Mouse (Mus musculus): ENCODE measurements around the gene Tnfsf18. TPM values are rescaled to one million over a fixed set of nuclear protein-coding genes. Genes with fewer than 3 reads are reported as not detected.

Gene Tnfsf18
- polyA plus RNA-seq, 1 experiment from 2014 or later: not detected

- no peaks in the 10 kb centered on the region for H3K9me3 ChIP-seq
- 89% methylated on average over 4 of the region's 4 CpGs for WGBS
Observed at GRCm38 (mm10) chr1:161500811-161501146, 6.3 kb downstream of the Tnfsf18 start.

DNA sequence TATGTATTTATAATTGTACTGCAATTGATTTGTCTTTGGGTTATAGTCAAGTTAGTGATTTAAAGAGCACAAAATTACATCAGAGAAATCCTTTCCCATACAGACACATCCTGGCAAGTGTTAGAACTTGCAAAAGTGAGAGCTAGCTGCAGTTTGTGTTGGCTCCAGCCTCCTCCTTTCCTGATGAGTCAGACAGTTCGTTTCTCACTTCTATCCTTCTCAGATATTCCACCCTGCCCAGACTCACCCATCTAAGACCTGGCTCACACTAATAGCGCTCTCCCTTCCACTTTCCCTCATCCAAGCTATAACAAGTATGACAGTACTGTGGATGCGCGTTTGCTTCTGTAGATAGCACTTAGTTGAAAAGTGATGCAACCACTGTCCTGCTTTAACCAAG lies 11.9 kb downstream of the Tnfsf18 start:
- H3K4me2 ChIP-seq: no peak overlapping the region
- WGBS: 86% methylated on average over 4 of the region's 4 CpGs
- H3K27ac ChIP-seq (replicated peaks): no peak overlapping the region
- H3K9ac ChIP-seq: no peak overlapping the region
- no peaks in the 10 kb centered on the region for H3K9me3 ChIP-seq
- ATAC-seq (ENCODE audit: low read depth): no peak
- no peaks in the 10 kb centered on the region for H3K27me3 ChIP-seq
- no peaks in the 10 kb centered on the region for H3K4me1 ChIP-seq (replicated peaks)
- H3K36me3 ChIP-seq: no peaks in the 10 kb centered on the region
- no peak overlapping the region for H3K4me3 ChIP-seq

More at GRCm38 (mm10) chr1:161500811-161501146, 6.3 kb downstream of the Tnfsf18 start:
- Histone ChIP-seq H3K36me3 (no peaks in the 10 kb centered on the region), H3K4me3 (no peak overlapping the region), H3K27ac (replicated peaks) (no peak overlapping the region), H3K27me3 (no peaks in the 10 kb centered on the region), H3K9ac (no peak overlapping the region), H3K4me1 (replicated peaks) (no peaks in the 10 kb centered on the region), H3K4me2 (no peak overlapping the region)
- no peak for ATAC-seq (ENCODE audit: low read depth)

DNA sequence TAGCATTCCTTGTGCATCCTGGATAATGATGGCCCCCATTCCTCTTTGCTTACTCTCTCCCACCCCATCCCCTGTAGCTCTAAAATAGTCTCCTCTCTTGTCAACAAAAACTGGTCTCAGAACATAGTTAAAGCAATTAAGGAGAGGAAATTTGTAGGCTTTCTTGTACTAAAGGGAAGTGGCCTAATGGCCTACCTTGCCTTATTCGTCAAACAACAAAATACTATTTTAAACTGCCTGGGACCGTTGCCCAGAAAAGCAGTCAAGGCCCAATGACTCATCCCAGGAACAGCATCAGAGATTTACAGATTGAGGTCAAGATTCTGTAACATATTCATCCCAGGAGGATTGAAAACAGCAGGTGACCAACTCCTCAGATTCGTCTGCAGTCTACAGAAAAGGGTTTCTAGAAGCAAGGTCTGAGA lies 13.2 kb downstream of the Tnfsf18 start:
- Histone ChIP-seq H3K36me3 (no peaks in the 10 kb centered on the region), H3K4me3 (no peak overlapping the region), H3K9me3 (no peaks in the 10 kb centered on the region), H3K4me2 (no peak overlapping the region), H3K9ac (no peak overlapping the region), H3K4me1 (replicated peaks) (no peaks in the 10 kb centered on the region), H3K27me3 (no peaks in the 10 kb centered on the region), H3K27ac (replicated peaks) (no peak overlapping the region)
- 64% methylated on average over 3 of the region's 3 CpGs for WGBS
- ATAC-seq (ENCODE audit: low read depth): no peak

DNA sequence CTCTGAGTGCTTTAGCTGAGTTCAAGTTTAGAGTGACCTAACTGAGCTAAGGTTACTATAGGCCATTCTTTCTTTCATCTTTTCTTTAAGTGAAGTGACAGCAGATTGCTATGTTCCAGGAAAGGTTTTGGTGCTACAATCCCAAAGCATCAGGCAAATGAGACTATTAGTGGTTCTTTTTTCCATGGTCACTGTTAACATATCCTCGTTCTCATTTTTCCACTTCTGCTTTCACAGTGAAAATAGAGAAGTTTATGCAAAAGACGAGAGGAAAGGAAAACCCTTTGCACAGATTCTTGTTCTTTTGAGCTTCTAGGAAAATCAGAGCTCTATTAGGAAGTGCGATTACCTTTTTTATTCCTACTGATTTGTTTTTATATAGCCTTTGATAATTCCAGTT lies 22.9 kb downstream of the Tnfsf18 start:
- no peaks in the 10 kb centered on the region for H3K4me1 ChIP-seq (replicated peaks)
- no peak overlapping the region for H3K4me2 ChIP-seq
- no peak overlapping the region for H3K27ac ChIP-seq (replicated peaks)
- H3K4me3 ChIP-seq: no peak overlapping the region
- H3K9ac ChIP-seq: no peak overlapping the region
- H3K9me3 ChIP-seq: no peaks in the 10 kb centered on the region
- no peaks in the 10 kb centered on the region for H3K27me3 ChIP-seq
- 88% methylated on average over 3 of the region's 3 CpGs for WGBS
- no peaks in the 10 kb centered on the region for H3K36me3 ChIP-seq
- ATAC-seq (ENCODE audit: low read depth): no peak

- 82% methylated on average over 1 of the region's 1 CpGs for WGBS
- Histone ChIP-seq H3K9ac (no peak overlapping the region), H3K27ac (replicated peaks) (no peak overlapping the region), H3K4me1 (replicated peaks) (no peaks in the 10 kb centered on the region), H3K9me3 (no peaks in the 10 kb centered on the region), H3K4me2 (no peak overlapping the region), H3K4me3 (no peak overlapping the region), H3K36me3 (no peaks in the 10 kb centered on the region), H3K27me3 (no peaks in the 10 kb centered on the region)
- no peak for ATAC-seq (ENCODE audit: low read depth)
Observed at GRCm38 (mm10) chr1:161520223-161520622, 25.8 kb downstream of the Tnfsf18 start.

- H3K27me3 ChIP-seq: no peaks in the 10 kb centered on the region
- H3K36me3 ChIP-seq: no peaks in the 10 kb centered on the region
- no peak overlapping the region for H3K4me2 ChIP-seq
- H3K27ac ChIP-seq (replicated peaks): no peak overlapping the region
- no peaks in the 10 kb centered on the region for H3K4me1 ChIP-seq (replicated peaks)
- no peaks in the 10 kb centered on the region for H3K9me3 ChIP-seq
- no peak overlapping the region for H3K4me3 ChIP-seq
- no peak overlapping the region for H3K9ac ChIP-seq
- no peak for ATAC-seq (ENCODE audit: low read depth)
- 81% methylated on average over 1 of the region's 1 CpGs for WGBS
Observed at GRCm38 (mm10) chr1:161528173-161528572, 33.7 kb downstream of the Tnfsf18 start.

GRCm38 (mm10) chr1:161550596-161551095 lies 56.2 kb downstream of the Tnfsf18 start:
- ATAC-seq (ENCODE audit: low read depth): no peak
- WGBS: 92% methylated on average over 5 of the region's 5 CpGs
- H3K9ac ChIP-seq: no peak overlapping the region
- no peak overlapping the region for H3K4me3 ChIP-seq
- no peaks in the 10 kb centered on the region for H3K27me3 ChIP-seq
- no peaks in the 10 kb centered on the region for H3K36me3 ChIP-seq
- no peak overlapping the region for H3K27ac ChIP-seq (replicated peaks)
- H3K4me1 ChIP-seq (replicated peaks): no peaks in the 10 kb centered on the region
- H3K9me3 ChIP-seq: no peaks in the 10 kb centered on the region
- no peak overlapping the region for H3K4me2 ChIP-seq

- no peaks in the 10 kb centered on the region for H3K36me3 ChIP-seq
- no peaks in the 10 kb centered on the region for H3K4me1 ChIP-seq (replicated peaks)
- WGBS: 86% methylated on average over 2 of the region's 2 CpGs
- H3K9me3 ChIP-seq: no peaks in the 10 kb centered on the region
- H3K27me3 ChIP-seq: no peaks in the 10 kb centered on the region
- H3K27ac ChIP-seq (replicated peaks): no peak overlapping the region
- no peak for ATAC-seq (ENCODE audit: low read depth)
- H3K4me2 ChIP-seq: no peak overlapping the region
- no peak overlapping the region for H3K9ac ChIP-seq
- H3K4me3 ChIP-seq: no peak overlapping the region
Observed at GRCm38 (mm10) chr1:161552098-161552497, 57.6 kb downstream of the Tnfsf18 start.

Other genes starting within 250 kb of the Tnfsf18 start
- gene Prdx6, start 243.4 kb upstream of the Tnfsf18 start, polyA plus RNA-seq (2015; fragmentation: Nextera tagmentation; extraction: Ambion mirVana): 220 and 230 TPM in 2 replicates
- gene Tnfsf4, start 99.2 kb upstream of the Tnfsf18 start, polyA plus RNA-seq (2015; fragmentation: Nextera tagmentation; extraction: Ambion mirVana): not detected in 2 replicates

Measured in neural tube, embryonic 13.5 days (tissue).